In the genomic region with DNA sequence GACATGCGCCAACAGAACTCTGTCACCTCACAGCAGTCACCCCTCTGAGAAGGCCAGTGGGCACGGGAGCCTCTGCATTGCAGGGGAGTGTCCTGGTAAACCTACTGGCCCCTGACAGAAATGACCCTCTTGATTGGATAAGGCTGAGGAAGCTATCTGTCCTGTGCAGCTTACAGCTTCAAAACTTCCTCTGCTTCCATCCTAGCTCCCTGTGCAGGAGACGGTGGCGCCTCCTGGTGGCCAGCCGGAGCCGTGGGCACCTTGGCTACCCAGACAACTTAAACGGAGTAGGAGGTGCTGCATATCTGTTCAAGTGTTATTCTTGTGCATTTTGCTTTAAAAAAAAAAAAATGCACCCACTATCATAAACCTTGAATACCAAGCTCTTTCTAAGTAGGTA, we compare ENCODE assay signal across 9 mouse cellular contexts. TPM values are rescaled to one million over a fixed set of nuclear protein-coding genes. Genes with fewer than 3 reads are reported as not detected.
A peak's percentile ranks its signal among the peaks of the same experiment; 100 is the strongest.
DNase-seq lines count a peak whose midpoint lies in the region; TF ChIP-seq lines count a peak whose summit lies in the region.
"Had no signal": no experiment of that assay in that cellular context is flagged by ENCODE, and none has a peak within 500 bp of the region (broad histone marks: within the 10 kb centered on the region; RNA-seq: fewer than 3 reads in every experiment).

No protein-coding gene starts in this region.

- TF ChIP-seq CTCF in E14TG2a.4 (conservative IDR thresholded peaks at IDR 0.05; ENCODE audit: low read length): peak; percentile 82

- no peaks in the 10 kb centered on the region for H3K27me3 ChIP-seq in E14TG2a.4 (ENCODE audit: insufficient read depth, low read length)
- H3K27me3 ChIP-seq: liver, embryonic 13.5 days had no signal

- H3K4me3 ChIP-seq in E14TG2a.4 (replicated peaks; ENCODE audit: low read length): no peak overlapping the region
- H3K4me3 ChIP-seq: liver, embryonic 13.5 days had no signal

- H3K4me1 ChIP-seq in E14TG2a.4 (replicated peaks; ENCODE audit: low read depth, low read length): peaks cover 8% of the 10 kb centered on the region
- H3K4me1 ChIP-seq: liver, embryonic 13.5 days had no signal

- intact Hi-C loops in gastrocnemius, postnatal 36 days (cut with DNase I): loop anchor here (5.0 kb wide), 1 partner anchor 47 kb away; no protein-coding TSS in a partner anchor

- H3K9me3 ChIP-seq in E14TG2a.4 (ENCODE audit: low read length): no peaks in the 10 kb centered on the region
- H3K9me3 ChIP-seq: liver, embryonic 13.5 days had no signal

- DNase-seq in cerebellum, postnatal 10 days: peak; percentile 76 to 82
- DNase-seq in cerebellum, adult 11 months: no peak
- peak; percentile 49 to 59 for DNase-seq in cerebellum, postnatal 4 days (ENCODE audit: low spot score in 2 of 2)
- peak; percentile 25 to 29 for DNase-seq in gastrocnemius, postnatal 36 days
- peak; percentile 18 for DNase-seq in left cerebral cortex, adult 11 months (ENCODE audit: low spot score)
- peak; percentile 59 for DNase-seq in mesoderm, embryonic 11.5 days (ENCODE audit: low read depth, low spot score)
- DNase-seq in testis, postnatal 14 days (ENCODE audit: low spot score): peak; percentile 63
- DNase-seq: liver, embryonic 13.5 days had no signal

- H3K36me3 ChIP-seq in E14TG2a.4 (ENCODE audit: insufficient read depth, low read length): no peaks in the 10 kb centered on the region
- H3K36me3 ChIP-seq: liver, embryonic 13.5 days had no signal

RNA-seq across cellular contexts. Expression of gene Rptn, which starts 33.5 kb away (rescaled TPM):
- not detected for total RNA-seq in gastrocnemius, postnatal 36 days (2021)

RNA-seq across cellular contexts. Expression of gene Hrnr, which starts 40.5 kb away (rescaled TPM):
- total RNA-seq in gastrocnemius, postnatal 36 days (2021): not detected
